Mouse (Mus musculus) limb, embryonic 12.5 days (tissue): ENCODE results near the gene Tsacc. TPM values are rescaled to one million over a fixed set of nuclear protein-coding genes. Genes with fewer than 3 reads are reported as not detected.

Experiments
- ATAC-seq: fragments of 200-750 bp; cut with Nextera tagmentation; 2 replicates; pipeline ENCODE4 v1.8.0; 2017; ENCODE audit warnings: low read depth, moderate TSS enrichment; ENCODE audit not compliant: insufficient number of reproducible peaks, insufficient read depth, low FRiP score, low TSS enrichment
- H3K27ac ChIP-seq: fragments of 300-500 bp; sonication (generic); 2 replicates; pipeline ENCODE4 v1.5.1; 2016; ENCODE audit warnings: mild to moderate bottlenecking, moderate library complexity
- H3K27me3 ChIP-seq: fragments of 300-500 bp; sonication (generic); 2 replicates; pipeline ENCODE4 v1.6.1; 2016; ENCODE audit warnings: mild to moderate bottlenecking, moderate library complexity
- H3K36me3 ChIP-seq: fragments of 300-500 bp; sonication (generic); 2 replicates; pipeline ENCODE4 v1.6.1; 2016; ENCODE audit warnings: mild to moderate bottlenecking, moderate library complexity
- H3K4me1 ChIP-seq: fragments of 300-500 bp; sonication (generic); replicated peaks from 2 replicates; pipeline ENCODE4 v1.6.1; 2016
- H3K4me2 ChIP-seq: fragments of 300-500 bp; sonication (generic); 2 replicates; pipeline ENCODE4 v1.6.1; 2016; ENCODE audit warnings: mild to moderate bottlenecking, moderate library complexity
- H3K4me3 ChIP-seq: fragments of 300-500 bp; sonication (generic); replicated peaks from 2 replicates; pipeline ENCODE4 v1.5.1; 2016; ENCODE audit warnings: mild to moderate bottlenecking
- H3K9ac ChIP-seq: fragments of 300-500 bp; sonication (generic); replicated peaks from 2 replicates; pipeline ENCODE4 v1.6.1; 2016; ENCODE audit warnings: mild to moderate bottlenecking, moderate library complexity
- H3K9me3 ChIP-seq: fragments of 300-500 bp; sonication (generic); 2 replicates; pipeline ENCODE4 v1.6.1; 2016; ENCODE audit warnings: mild to moderate bottlenecking, moderate library complexity
- WGBS: fragments of 180-500 bp; shearing (Covaris S2); methylation state at CpG from one replicate; pipeline ENCODE4 v1.1.7; 2016; 5-methylcytosine and 5-hydroxymethylcytosine counted together
- polyA plus RNA-seq: library from polyadenylated mRNA; unstranded; fragments of >200 nt; fragmentation: Nextera tagmentation; extraction: Ambion mirVana; gene quantifications from 2 replicates; pipeline ENCODE4 v1.2.1, GENCODE M21; 2016

The Tsacc gene
- polyA plus RNA-seq, 1 experiment from 2014 or later = 14.3 TPM

DNA sequence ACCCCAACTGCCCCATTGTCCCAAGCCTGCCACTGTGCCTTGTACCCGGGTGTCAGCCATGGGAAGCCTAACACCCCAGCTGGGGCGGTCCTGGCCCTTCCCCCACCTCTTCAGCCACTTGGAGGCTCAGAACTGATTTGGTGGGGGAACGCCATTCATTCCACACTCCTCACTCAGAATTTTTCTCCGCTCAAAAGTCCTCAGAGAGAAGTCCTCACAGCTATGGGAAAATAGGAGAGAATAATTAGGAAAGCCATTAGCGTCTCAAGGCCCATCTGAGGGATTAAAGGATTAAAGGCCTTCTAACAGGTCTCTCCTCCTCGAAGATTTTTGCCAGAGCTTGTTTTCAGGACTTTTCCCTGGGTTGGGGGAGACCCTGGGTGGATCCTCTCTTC, 59.6 kb downstream of the Tsacc start:
- no peak overlapping the region for H3K9ac ChIP-seq
- 17% methylated on average over 6 of the region's 6 CpGs for WGBS
- H3K27me3 ChIP-seq = peaks cover 96% of the 10 kb centered on the region

GRCm38 (mm10) chr3:88235616-88236015, 61.2 kb downstream of the Tsacc start:
- Histone ChIP-seq H3K4me3 (no peak overlapping the region), H3K27me3 (peaks cover 96% of the 10 kb centered on the region), H3K9me3 (no peaks in the 10 kb centered on the region), H3K9ac (no peak overlapping the region), H3K4me2 (no peak overlapping the region), H3K36me3 (no peaks in the 10 kb centered on the region), H3K4me1 (peaks cover 25% of the 10 kb centered on the region), H3K27ac (no peak overlapping the region)
- ATAC-seq = no peak
- 24% methylated on average over 2 of the region's 2 CpGs for WGBS

More for the DNA sequence above, 59.6 kb downstream of the Tsacc start:
- Histone ChIP-seq H3K36me3 (no peaks in the 10 kb centered on the region), H3K4me3 (no peak overlapping the region), H3K4me2 (no peak overlapping the region), H3K4me1 (peaks cover 24% of the 10 kb centered on the region), H3K27ac (no peak overlapping the region), H3K9me3 (no peaks in the 10 kb centered on the region)
- ATAC-seq = no peak

GRCm38 (mm10) chr3:88235216-88235615, 61.6 kb downstream of the Tsacc start:
- no peak overlapping the region for H3K27ac ChIP-seq
- no peak overlapping the region for H3K9ac ChIP-seq
- no peak overlapping the region for H3K4me3 ChIP-seq
- peaks cover 96% of the 10 kb centered on the region for H3K27me3 ChIP-seq
- H3K9me3 ChIP-seq = no peaks in the 10 kb centered on the region
- ATAC-seq = no peak
- H3K36me3 ChIP-seq = no peaks in the 10 kb centered on the region
- peaks cover 25% of the 10 kb centered on the region for H3K4me1 ChIP-seq
- 9% methylated on average over 3 of the region's 3 CpGs for WGBS
- no peak overlapping the region for H3K4me2 ChIP-seq

- H3K27ac ChIP-seq = no peak overlapping the region
- ATAC-seq = no peak
- WGBS = 57% methylated on average over 8 of the region's 8 CpGs
- H3K27me3 ChIP-seq = peaks cover 96% of the 10 kb centered on the region
- no peak overlapping the region for H3K9ac ChIP-seq
- no peak overlapping the region for H3K4me2 ChIP-seq
- no peaks in the 10 kb centered on the region for H3K9me3 ChIP-seq
- H3K4me1 ChIP-seq = peaks cover 25% of the 10 kb centered on the region
- H3K4me3 ChIP-seq = no peak overlapping the region
- no peaks in the 10 kb centered on the region for H3K36me3 ChIP-seq
Measured at GRCm38 (mm10) chr3:88234041-88234440, 62.8 kb downstream of the Tsacc start.

DNA sequence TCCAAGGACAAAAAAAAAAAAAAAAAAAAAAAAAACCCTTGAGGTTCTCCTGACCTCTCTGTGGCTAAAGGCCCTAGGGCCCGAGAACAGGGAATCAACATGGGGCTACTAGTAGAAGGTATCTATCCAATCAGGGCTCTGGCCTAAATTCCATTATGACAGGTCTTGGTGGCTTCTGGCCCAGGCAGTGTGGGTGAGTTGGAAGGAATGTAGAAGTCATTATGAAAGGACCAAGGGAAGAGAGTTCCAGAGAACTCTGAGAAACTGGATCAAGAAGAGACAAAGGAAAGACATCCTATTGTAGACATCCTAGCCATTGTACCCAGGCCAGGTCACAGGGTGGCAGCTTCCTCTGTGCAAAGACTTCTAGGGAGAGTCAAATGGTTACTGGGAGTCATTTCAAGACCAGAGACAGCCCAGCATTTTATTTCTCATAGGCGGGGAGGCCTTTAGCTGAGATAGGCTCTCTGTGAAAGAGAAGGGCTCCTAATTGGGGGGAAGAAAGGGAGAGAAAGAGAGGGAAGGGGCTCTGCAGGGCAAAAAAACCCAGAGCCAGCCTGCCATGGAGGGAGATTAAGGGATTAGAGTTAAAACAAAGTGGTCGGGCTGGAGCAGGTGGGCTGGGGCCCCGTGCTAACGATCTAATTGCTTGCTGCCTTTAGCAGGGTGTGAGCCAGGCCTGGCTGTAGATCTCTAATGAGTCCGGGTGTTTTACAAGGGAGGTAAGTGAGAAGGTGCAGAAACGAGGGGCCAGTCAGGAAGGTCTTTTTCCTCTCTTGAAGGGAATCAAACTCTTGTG, 63.7 kb downstream of the Tsacc start:
- Histone ChIP-seq H3K4me2 (no peak overlapping the region), H3K9ac (no peak overlapping the region), H3K4me3 (no peak overlapping the region), H3K36me3 (no peaks in the 10 kb centered on the region), H3K9me3 (no peaks in the 10 kb centered on the region), H3K4me1 (peaks cover 25% of the 10 kb centered on the region), H3K27me3 (peaks cover 96% of the 10 kb centered on the region), H3K27ac (no peak overlapping the region)
- no peak for ATAC-seq
- WGBS = 15% methylated on average over 7 of the region's 7 CpGs

Other genes with a start within 250 kb of the Tsacc start
- gene Naxe, start 238.5 kb downstream of the Tsacc start, polyA plus RNA-seq = 179 and 185 TPM in 2 replicates
- not detected in 2 replicates for gene Ttc24, start 218.7 kb downstream of the Tsacc start, polyA plus RNA-seq
- gene Iqgap3, start 215.0 kb downstream of the Tsacc start, polyA plus RNA-seq = 24.3 and 25.6 TPM in 2 replicates
- 12.1 and 14.3 TPM in 2 replicates for gene Mef2d, start 154.6 kb downstream of the Tsacc start, polyA plus RNA-seq
- gene Rhbg, start 42.3 kb downstream of the Tsacc start, polyA plus RNA-seq = 1.3 TPM in 2 replicates
- 0.25 TPM in 1 of 2 replicates, not detected in the other for gene Gm38392, start 9.8 kb downstream of the Tsacc start, polyA plus RNA-seq
- 642 and 647 TPM in 2 replicates for gene Cct3, start 117 bp upstream of the Tsacc start, polyA plus RNA-seq
- gene Glmp, start 28.0 kb upstream of the Tsacc start, polyA plus RNA-seq = 143 and 164 TPM in 2 replicates
- gene Tmem79, start 39.1 kb upstream of the Tsacc start, polyA plus RNA-seq = 2.6 and 2.9 TPM in 2 replicates
- 69.2 and 74.4 TPM in 2 replicates for gene Smg5, start 39.3 kb upstream of the Tsacc start, polyA plus RNA-seq
- 2.8 and 3.2 TPM in 2 replicates for gene Paqr6, start 67.6 kb upstream of the Tsacc start, polyA plus RNA-seq
- gene Bglap3, start 75.7 kb upstream of the Tsacc start, polyA plus RNA-seq = 0.10 and 0.29 TPM in 2 replicates
- not detected in 2 replicates for gene Bglap2, start 81.7 kb upstream of the Tsacc start, polyA plus RNA-seq
- not detected in 2 replicates for gene Bglap, start 87.5 kb upstream of the Tsacc start, polyA plus RNA-seq
- gene Pmf1, start 113.3 kb upstream of the Tsacc start, polyA plus RNA-seq = 149 and 151 TPM in 2 replicates
- gene Slc25a44, start 128.1 kb upstream of the Tsacc start, polyA plus RNA-seq = 13.7 and 16.2 TPM in 2 replicates
- gene Sema4a, start 164.2 kb upstream of the Tsacc start, polyA plus RNA-seq = 8.0 and 8.3 TPM in 2 replicates
- 51.8 and 56.4 TPM in 2 replicates for gene Lmna, start 213.0 kb upstream of the Tsacc start, polyA plus RNA-seq
- gene Mex3a, start 235.4 kb upstream of the Tsacc start, polyA plus RNA-seq = 37.4 and 38.0 TPM in 2 replicates